Mouse (Mus musculus) liver, adult 2 months (tissue): ENCODE data around the gene Mylk2. TPM values are rescaled to one million over a fixed set of nuclear protein-coding genes. Genes with fewer than 3 reads are reported as not detected.

Experiments
- DNase-seq: peaks from one replicate; pipeline ENCODE4 v3.0.0-alpha.2; 2011; ENCODE audit warnings: low read depth, low spot score; ENCODE audit errors: extremely low read depth
- H3K27ac ChIP-seq: fragments of 200-500 bp; replicated peaks from 2 replicates; pipeline ENCODE4 v1.5.1; 2012; ENCODE audit warnings: low read depth, mild to moderate bottlenecking, control low read depth, inconsistent platforms, low read length; ENCODE audit not compliant: insufficient read depth
- H3K27me3 ChIP-seq: fragments of 200-500 bp; 2 replicates; pipeline ENCODE4 v1.6.1; 2012; ENCODE audit warnings: mild to moderate bottlenecking, moderate library complexity, low read length, inconsistent platforms; ENCODE audit not compliant: control insufficient read depth, insufficient read depth
- H3K36me3 ChIP-seq: fragments of 200-500 bp; 2 replicates; pipeline ENCODE4 v1.6.1; 2012; ENCODE audit warnings: low read length, inconsistent platforms; ENCODE audit not compliant: control insufficient read depth, insufficient read depth
- H3K4me1 ChIP-seq: fragments of 200-500 bp; 2 replicates; pipeline ENCODE4 v1.6.1; 2011; ENCODE audit warnings: low read length; ENCODE audit not compliant: control insufficient read depth, insufficient read depth
- H3K4me3 ChIP-seq: fragments of 200-500 bp; 2 replicates; pipeline ENCODE4 v1.5.1; 2011; ENCODE audit warnings: low read depth, mild to moderate bottlenecking, control low read depth, low read length, moderate library complexity; ENCODE audit not compliant: insufficient read depth
- H3K79me2 ChIP-seq: fragments of 200-500 bp; 2 replicates; pipeline ENCODE4 v1.6.1; 2012; ENCODE audit warnings: inconsistent platforms, mild to moderate bottlenecking, low read length, moderate library complexity; ENCODE audit not compliant: control insufficient read depth, insufficient read depth
- H3K9ac ChIP-seq: fragments of 200-500 bp; 2 replicates; pipeline ENCODE4 v1.6.1; 2012; ENCODE audit warnings: low read depth, mild to moderate bottlenecking, control low read depth, inconsistent platforms, low read length
- CTCF ChIP-seq: fragments of 200-500 bp; IDR thresholded peaks from 2 replicates; pipeline ENCODE4 v1.5.1; 2011; ENCODE audit warnings: low read depth, low read length, control low read depth
- POLR2A ChIP-seq: fragments of 200-500 bp; IDR thresholded peaks from 2 replicates; pipeline ENCODE4 v1.6.1; 2011; ENCODE audit warnings: low read length, control low read depth; ENCODE audit not compliant: insufficient read depth; ENCODE audit errors: extremely low read depth
- WGBS: fragments of 180-500 bp; shearing (Covaris S2); methylation state at CpG from one replicate; pipeline ENCODE4 v1.1.7; 2018; 5-methylcytosine and 5-hydroxymethylcytosine counted together
- polyA plus RNA-seq: library from polyadenylated mRNA; depleted of rRNA; stranded (reverse); fragments of >200 nt; gene quantifications from 2 replicates; pipeline ENCODE4 v1.2.3, GENCODE M21; 2012
- total RNA-seq: library from RNA; depleted of rRNA; stranded (reverse); fragments of >200 nt; gene quantifications from 2 replicates; pipeline ENCODE4 v1.2.3, GENCODE M21; 2014

The Mylk2 gene
- total and polyA plus RNA-seq, 2 experiments, result 0.09 TPM; not detected in 1

- 97% methylated on average over 6 of the region's 6 CpGs for WGBS
- no peaks in the 10 kb centered on the region for H3K79me2 ChIP-seq
- H3K4me1 ChIP-seq, result no peaks in the 10 kb centered on the region
- H3K27me3 ChIP-seq, result no peaks in the 10 kb centered on the region
- no peak for DNase-seq
- no peak overlapping the region for H3K27ac ChIP-seq
- H3K36me3 ChIP-seq, result no peaks in the 10 kb centered on the region
- no peak overlapping the region for H3K4me3 ChIP-seq
- no peak for TF ChIP-seq CTCF
- TF ChIP-seq POLR2A, result no peak
- no peak overlapping the region for H3K9ac ChIP-seq
Observed at GRCm38 (mm10) chr2:152884101-152884645, 27.0 kb upstream of the Mylk2 start.

- Histone ChIP-seq H3K27me3 (no peaks in the 10 kb centered on the region), H3K9ac (no peak overlapping the region), H3K4me3 (no peak overlapping the region), H3K4me1 (no peaks in the 10 kb centered on the region), H3K27ac (no peak overlapping the region), H3K36me3 (no peaks in the 10 kb centered on the region), H3K79me2 (no peaks in the 10 kb centered on the region)
- 92% methylated on average over 3 of the region's 3 CpGs for WGBS
- no peak for DNase-seq
- TF ChIP-seq CTCF, result no peak
Observed at GRCm38 (mm10) chr2:152887230-152887629, 23.9 kb upstream of the Mylk2 start.

- H3K4me3 ChIP-seq, result no peak overlapping the region
- no peaks in the 10 kb centered on the region for H3K4me1 ChIP-seq
- no peak overlapping the region for H3K27ac ChIP-seq
- H3K9ac ChIP-seq, result no peak overlapping the region
- no peak for DNase-seq
- H3K79me2 ChIP-seq, result no peaks in the 10 kb centered on the region
- no peaks in the 10 kb centered on the region for H3K27me3 ChIP-seq
- TF ChIP-seq CTCF (no peak), POLR2A (no peak)
- WGBS, result 97% methylated on average over 5 of the region's 5 CpGs
- no peaks in the 10 kb centered on the region for H3K36me3 ChIP-seq
Observed at GRCm38 (mm10) chr2:152888774-152889173, 22.4 kb upstream of the Mylk2 start.

- 94% methylated on average over 9 of the region's 9 CpGs for WGBS
- H3K9ac ChIP-seq, result no peak overlapping the region
- DNase-seq, result no peak
- no peaks in the 10 kb centered on the region for H3K4me1 ChIP-seq
- TF ChIP-seq CTCF (no peak), POLR2A (no peak)
- H3K27me3 ChIP-seq, result no peaks in the 10 kb centered on the region
- H3K79me2 ChIP-seq, result no peaks in the 10 kb centered on the region
- H3K27ac ChIP-seq, result no peak overlapping the region
- no peak overlapping the region for H3K4me3 ChIP-seq
- no peaks in the 10 kb centered on the region for H3K36me3 ChIP-seq
Observed at GRCm38 (mm10) chr2:152895834-152896233, 15.3 kb upstream of the Mylk2 start.

- no peaks in the 10 kb centered on the region for H3K79me2 ChIP-seq
- no peak for TF ChIP-seq POLR2A
- TF ChIP-seq CTCF, result no peak
- DNase-seq, result no peak
- no peaks in the 10 kb centered on the region for H3K4me1 ChIP-seq
- no peak overlapping the region for H3K27ac ChIP-seq
- 84% methylated on average over 3 of the region's 3 CpGs for WGBS
- no peak overlapping the region for H3K9ac ChIP-seq
- H3K36me3 ChIP-seq, result no peaks in the 10 kb centered on the region
- H3K27me3 ChIP-seq, result no peaks in the 10 kb centered on the region
- H3K4me3 ChIP-seq, result no peak overlapping the region
Observed at GRCm38 (mm10) chr2:152896926-152897325, 14.2 kb upstream of the Mylk2 start.

GRCm38 (mm10) chr2:152899011-152899410, 12.1 kb upstream of the Mylk2 start:
- H3K27me3 ChIP-seq, result no peaks in the 10 kb centered on the region
- no peaks in the 10 kb centered on the region for H3K4me1 ChIP-seq
- H3K36me3 ChIP-seq, result no peaks in the 10 kb centered on the region
- no peak overlapping the region for H3K4me3 ChIP-seq
- H3K79me2 ChIP-seq, result no peaks in the 10 kb centered on the region
- no peak for TF ChIP-seq CTCF
- no peak overlapping the region for H3K9ac ChIP-seq
- 90% methylated on average over 6 of the region's 6 CpGs for WGBS
- no peak for DNase-seq
- no peak overlapping the region for H3K27ac ChIP-seq
